Mouse (Mus musculus) urinary bladder, postnatal 0 days (tissue): Measurements from ENCODE around the gene Kcnj1. TPM values are rescaled to one million over a fixed set of nuclear protein-coding genes. Genes with fewer than 3 reads are reported as not detected.

Experiments used
- polyA plus RNA-seq: library from polyadenylated mRNA; unstranded; fragments of >200 nt; fragmentation: Nextera tagmentation; extraction: Ambion mirVana; gene quantifications from 2 replicates; pipeline ENCODE4 v1.2.1, GENCODE M21; 2015

Gene Kcnj1
- polyA plus RNA-seq: not detected in 2 replicates

DNA sequence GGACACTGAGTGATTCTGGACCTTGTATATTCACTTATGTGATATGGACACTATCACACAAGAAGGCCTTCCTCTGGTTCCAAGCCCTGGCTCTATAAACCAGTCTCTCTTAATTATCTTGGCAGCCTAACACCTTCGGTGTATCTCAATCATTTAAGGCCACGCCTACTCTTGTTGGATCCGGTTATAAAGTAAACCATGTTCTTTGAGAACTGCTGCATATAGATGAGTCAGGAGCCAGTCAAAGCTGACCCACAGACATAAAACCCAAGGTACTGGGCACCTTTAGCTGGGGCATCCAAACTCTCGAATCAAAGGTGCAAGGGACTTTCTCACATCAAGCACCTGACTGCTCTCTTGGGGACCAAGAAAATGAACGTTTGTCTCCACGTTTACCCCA, at the start of gene Kcnj1:
Kcnj1 (plus strand) TSS at position 292 of the 400 bp plus-strand sequence.

DNA sequence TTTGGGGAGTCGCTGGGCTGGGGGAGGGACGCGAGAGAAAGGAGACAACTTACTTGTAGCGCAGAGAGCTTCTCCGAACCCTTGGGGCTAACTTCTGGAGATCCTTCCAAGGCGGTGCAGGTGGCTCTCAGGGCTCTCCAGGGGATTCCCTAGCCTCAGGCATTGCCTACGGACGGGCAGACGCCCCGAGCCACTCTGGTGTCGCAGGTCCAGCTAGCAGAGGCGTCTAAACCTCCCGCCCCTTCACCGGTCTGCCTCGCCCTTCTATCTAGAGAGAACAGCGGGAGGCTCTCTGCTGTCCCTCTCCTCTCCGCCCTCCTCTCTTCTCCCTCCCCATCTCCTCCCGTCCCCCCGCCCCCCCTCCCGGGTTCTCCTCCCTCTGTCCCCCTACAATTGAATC, 28.2 kb upstream of the Kcnj1 start, which contains the start of gene Kcnj5:
Kcnj5 (minus strand) TSS at position 300 of the 400 bp plus-strand sequence.

Other genes starting within 250 kb of the Kcnj1 start
- gene Kcnj5, start 28.1 kb upstream of the Kcnj1 start, polyA plus RNA-seq: 0.02 and 0.08 TPM in 2 replicates
- gene Fli1, start 170.4 kb downstream of the Kcnj1 start, polyA plus RNA-seq: 8.6 and 9.1 TPM in 2 replicates